Mouse (Mus musculus): ENCODE measurements around the gene Lrsam1. TPM values are rescaled to one million over a fixed set of nuclear protein-coding genes. Genes with fewer than 3 reads are reported as not detected.

Gene Lrsam1
- polyA plus RNA-seq, 1 experiment from 2014 or later, result 6.6 TPM

DNA sequence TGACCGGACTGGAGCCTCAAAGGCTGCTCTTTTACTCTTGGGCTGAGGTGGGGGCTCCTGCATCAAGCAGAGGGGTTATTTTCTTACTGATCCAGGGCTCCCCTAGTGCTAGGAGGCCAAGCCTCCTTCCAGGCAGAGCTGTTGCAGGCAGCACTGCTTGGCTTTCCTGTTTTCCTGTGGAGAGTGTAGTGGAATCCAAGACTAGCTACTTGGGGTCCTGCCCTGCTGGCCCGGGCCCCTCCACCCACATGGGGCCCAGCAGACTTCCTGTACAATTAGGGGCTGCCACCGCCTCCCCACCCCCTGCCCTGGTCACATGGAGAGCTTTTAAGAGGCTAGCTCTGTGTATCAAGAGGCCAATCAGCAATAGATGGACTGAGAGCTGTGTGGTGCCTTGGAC, 72.9 kb downstream of the Lrsam1 start:
- Histone ChIP-seq H3K9me3 (ENCODE audit: low read depth, low read length) (no peaks in the 10 kb centered on the region), H3K36me3 (ENCODE audit: insufficient read depth) (peaks cover 4% of the 10 kb centered on the region; the same call in 1 of the 2 replicates), H3K4me2 (peak overlapping the region; percentile 41; the same call in 1 of the 2 replicates), H3K4me1 (ENCODE audit: insufficient read depth) (peaks cover 32% of the 10 kb centered on the region), H3K9ac (peak overlapping the region; percentile 40; the same call in 1 of the 2 replicates), H3K27ac (ENCODE audit: low read depth) (peak overlapping the region; percentile 92), H3K4me3 (ENCODE audit: low read depth, low read length) (no peak overlapping the region), H3K27me3 (ENCODE audit: insufficient read depth, low read length) (no peaks in the 10 kb centered on the region)
- WGBS, result 18% methylated on average over 3 of the region's 3 CpGs
- TF ChIP-seq CTCF (IDR thresholded peaks at IDR 0.05; ENCODE audit: low read depth), result no peak
- 0 out of 2 replicates have a peak, but pooled peaks have one; percentile 9 for ATAC-seq (ENCODE audit: insufficient read depth)
- no peak for DNase-seq

DNA sequence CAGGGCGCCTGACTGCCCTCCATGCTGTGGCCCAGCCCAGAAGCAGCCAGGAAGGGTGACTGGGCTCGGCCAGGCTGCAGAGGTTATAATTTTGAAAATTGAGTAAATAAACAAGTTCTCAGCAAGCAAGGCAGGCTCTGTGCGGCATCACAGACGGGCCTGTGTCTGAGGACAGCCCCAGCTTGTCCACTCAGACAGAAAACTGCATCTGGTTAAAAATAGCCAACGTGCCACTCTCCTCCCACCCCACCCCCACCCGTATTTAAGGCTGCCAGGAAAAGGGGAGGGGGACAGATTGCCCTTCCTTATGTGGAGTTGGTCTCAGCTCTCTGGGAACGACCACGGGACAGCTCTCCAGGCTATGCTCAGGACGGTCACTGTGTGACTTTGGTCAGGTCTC, 73.4 kb downstream of the Lrsam1 start:
- ATAC-seq (ENCODE audit: insufficient read depth), result peak; percentile 45; the same call in 1 of the 2 replicates
- peak overlapping the region; percentile 41 for H3K4me2 ChIP-seq
- H3K9me3 ChIP-seq (ENCODE audit: low read depth, low read length), result no peaks in the 10 kb centered on the region
- 6% methylated on average over 9 of the region's 9 CpGs for WGBS
- H3K27ac ChIP-seq (ENCODE audit: low read depth), result peak overlapping the region; percentile 92
- no peaks in the 10 kb centered on the region for H3K27me3 ChIP-seq (ENCODE audit: insufficient read depth, low read length)
- no peak overlapping the region for H3K4me3 ChIP-seq (ENCODE audit: low read depth, low read length)
- H3K9ac ChIP-seq, result peak overlapping the region; percentile 40
- no peak for TF ChIP-seq CTCF (IDR thresholded peaks at IDR 0.05; ENCODE audit: low read depth)
- H3K36me3 ChIP-seq (ENCODE audit: insufficient read depth), result no peaks in the 10 kb centered on the region
- peak; percentile 62 for DNase-seq
- peaks cover 32% of the 10 kb centered on the region for H3K4me1 ChIP-seq (ENCODE audit: insufficient read depth)

DNA sequence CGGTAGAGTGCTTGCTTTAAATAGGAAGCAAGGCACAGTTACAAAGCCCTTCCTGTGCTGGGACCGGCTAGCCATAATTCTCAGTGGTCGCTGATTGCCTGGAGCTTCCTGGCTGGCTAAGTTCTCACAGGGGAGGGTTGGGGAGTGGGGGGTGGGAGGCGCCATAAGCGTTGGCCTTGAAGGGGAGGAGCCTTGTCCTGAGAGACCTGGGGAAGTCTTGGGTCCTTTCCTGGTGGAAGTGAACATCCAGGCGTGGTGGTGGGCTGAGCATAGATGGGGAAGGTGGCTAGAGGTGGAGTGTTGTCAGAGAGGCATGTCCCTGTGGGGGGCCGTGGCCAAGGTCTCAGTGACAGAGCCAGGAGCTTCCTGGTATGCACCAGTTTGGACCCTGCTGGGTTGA, 76.7 kb downstream of the Lrsam1 start:
- ATAC-seq (ENCODE audit: insufficient read depth) (no peak), DNase-seq (peak; percentile 58)
- Histone ChIP-seq H3K4me3 (ENCODE audit: low read depth, low read length) (no peak overlapping the region), H3K4me2 (peak overlapping the region; percentile 7; the same call in 1 of the 2 replicates), H3K36me3 (ENCODE audit: insufficient read depth) (0 out of 2 replicates have a peak, but pooled peaks cover 5% of the 10 kb centered on the region), H3K27ac (ENCODE audit: low read depth) (peak overlapping the region; percentile 42; the same call in 1 of the 2 replicates), H3K27me3 (ENCODE audit: insufficient read depth, low read length) (no peaks in the 10 kb centered on the region), H3K4me1 (ENCODE audit: insufficient read depth) (peaks cover 58% of the 10 kb centered on the region), H3K9me3 (ENCODE audit: low read depth, low read length) (no peaks in the 10 kb centered on the region), H3K9ac (0 out of 2 replicates have a peak overlapping the region, but pooled peaks have one; percentile 7)
- WGBS, result 18% methylated on average over 7 of the region's 7 CpGs
- no peak for TF ChIP-seq CTCF (IDR thresholded peaks at IDR 0.05; ENCODE audit: low read depth)

DNA sequence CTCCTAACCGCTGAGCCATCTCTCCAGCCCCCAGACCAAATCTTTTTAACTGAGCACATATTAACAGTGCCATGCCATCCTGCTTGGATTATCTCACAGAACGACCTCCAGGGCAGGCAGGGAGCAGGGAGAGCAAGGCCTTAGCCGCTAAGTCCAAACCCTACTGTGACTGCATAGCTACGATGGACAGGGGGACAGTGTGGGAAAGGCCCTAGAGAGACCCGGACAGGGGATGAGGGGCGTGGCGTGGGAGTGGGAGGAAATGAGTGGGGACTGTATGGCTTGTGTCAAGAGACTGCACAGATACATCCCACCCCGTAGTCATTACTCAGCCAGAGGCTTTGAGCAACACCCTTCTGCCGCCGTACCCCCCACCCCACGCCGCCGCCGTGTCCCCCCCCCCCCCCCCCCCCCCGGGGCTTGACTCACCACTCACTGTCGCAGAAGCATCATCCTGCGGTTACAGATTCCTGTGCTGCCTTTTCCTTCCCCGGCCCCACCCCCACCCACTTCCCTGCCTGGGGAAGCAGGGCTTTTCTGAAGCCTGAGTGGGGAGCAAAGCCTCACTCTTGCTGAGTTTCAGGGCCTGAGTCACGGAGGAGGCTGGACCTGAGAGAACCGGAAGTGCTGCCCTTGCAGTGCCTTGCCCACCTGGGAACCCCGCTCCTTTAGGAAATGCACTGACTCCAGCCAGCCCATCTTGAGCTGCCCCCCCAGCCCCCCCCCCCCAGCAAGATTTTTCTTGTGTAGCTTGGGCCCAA, 79.0 kb downstream of the Lrsam1 start:
- peak overlapping the region; percentile 23; the same call in 1 of the 2 replicates for H3K9ac ChIP-seq
- DNase-seq, result peak; percentile 70

DNA sequence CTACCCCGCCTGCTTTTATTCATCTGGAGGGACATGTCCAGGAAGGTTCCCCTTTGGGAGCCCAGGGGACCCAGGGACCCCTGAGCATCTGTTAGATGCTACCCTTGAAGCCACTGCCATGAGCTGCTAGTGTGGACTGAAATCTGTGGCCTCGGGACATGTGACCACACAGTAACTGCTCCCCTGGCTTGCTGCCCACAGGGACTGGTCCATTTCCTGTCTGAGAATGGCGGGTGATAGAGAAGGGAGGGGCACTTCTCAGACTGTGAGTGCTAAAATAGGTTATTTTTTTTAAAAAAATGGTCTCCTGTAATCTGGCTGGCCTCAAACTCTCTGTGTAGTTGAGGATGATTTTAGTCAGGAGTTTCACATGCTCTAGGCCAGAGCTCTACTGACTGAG, 79.7 kb downstream of the Lrsam1 start:
- Histone ChIP-seq H3K9ac (0 out of 2 replicates have a peak overlapping the region, but pooled peaks have one; percentile 26), H3K27me3 (ENCODE audit: insufficient read depth, low read length) (no peaks in the 10 kb centered on the region), H3K27ac (ENCODE audit: low read depth) (peak overlapping the region; percentile 94), H3K4me3 (ENCODE audit: low read depth, low read length) (peak overlapping the region; percentile 16), H3K36me3 (ENCODE audit: insufficient read depth) (0 out of 2 replicates have a peak, but pooled peaks cover 5% of the 10 kb centered on the region), H3K4me2 (peak overlapping the region; percentile 87), H3K9me3 (ENCODE audit: low read depth, low read length) (no peaks in the 10 kb centered on the region), H3K4me1 (ENCODE audit: insufficient read depth) (peaks cover 52% of the 10 kb centered on the region)
- no peak for TF ChIP-seq CTCF (IDR thresholded peaks at IDR 0.05; ENCODE audit: low read depth)
- ATAC-seq (ENCODE audit: insufficient read depth) (peak; percentile 59), DNase-seq (peak; percentile 97)
- 16% methylated on average over 3 of the region's 3 CpGs for WGBS

More for the DNA sequence above, 79.0 kb downstream of the Lrsam1 start:
- no peaks in the 10 kb centered on the region for H3K9me3 ChIP-seq (ENCODE audit: low read depth, low read length)
- ATAC-seq (ENCODE audit: insufficient read depth), result peak; percentile 42
- H3K4me2 ChIP-seq, result peak overlapping the region; percentile 87
- H3K36me3 ChIP-seq (ENCODE audit: insufficient read depth), result 0 out of 2 replicates have a peak, but pooled peaks cover 5% of the 10 kb centered on the region
- H3K27ac ChIP-seq (ENCODE audit: low read depth), result peak overlapping the region; percentile 94
- peaks cover 51% of the 10 kb centered on the region for H3K4me1 ChIP-seq (ENCODE audit: insufficient read depth)
- no peaks in the 10 kb centered on the region for H3K27me3 ChIP-seq (ENCODE audit: insufficient read depth, low read length)
- H3K4me3 ChIP-seq (ENCODE audit: low read depth, low read length), result peak overlapping the region; percentile 16; the same call in 1 of the 2 replicates
- no peak; the same call in 1 of the 2 replicates for TF ChIP-seq CTCF (IDR thresholded peaks at IDR 0.05; ENCODE audit: low read depth)
- WGBS, result 16% methylated on average over 14 of the region's 21 CpGs

DNA sequence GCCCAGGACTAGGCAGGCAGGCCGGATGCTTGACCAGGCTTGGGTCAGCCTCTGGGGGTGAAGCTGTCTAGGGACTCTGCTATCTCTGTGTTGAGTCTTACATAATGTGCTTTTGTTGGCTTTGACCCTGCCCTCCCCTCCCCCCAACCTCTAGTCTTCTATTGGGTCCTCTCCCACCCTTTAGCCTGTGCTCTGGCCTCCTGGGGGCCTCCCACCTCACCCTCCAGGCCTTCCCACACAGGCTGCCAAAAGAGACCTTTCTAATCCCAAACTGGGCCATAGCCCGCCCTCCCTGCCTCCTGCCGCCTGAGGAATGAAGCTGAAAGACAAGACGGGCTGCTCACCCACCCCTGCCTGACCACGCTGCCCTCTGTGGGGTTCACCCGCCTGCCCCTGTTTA, 80.4 kb downstream of the Lrsam1 start:
- no peak for TF ChIP-seq CTCF (IDR thresholded peaks at IDR 0.05; ENCODE audit: low read depth)
- whole genome bisulfite sequencing, result 29% methylated on average over 6 of the region's 6 CpGs
- Histone ChIP-seq H3K36me3 (ENCODE audit: insufficient read depth) (0 out of 2 replicates have a peak, but pooled peaks cover 5% of the 10 kb centered on the region), H3K9me3 (ENCODE audit: low read depth, low read length) (no peaks in the 10 kb centered on the region), H3K4me2 (peak overlapping the region; percentile 87), H3K9ac (0 out of 2 replicates have a peak overlapping the region, but pooled peaks have one; percentile 23), H3K4me1 (ENCODE audit: insufficient read depth) (peaks cover 52% of the 10 kb centered on the region), H3K27ac (ENCODE audit: low read depth) (peak overlapping the region; percentile 94), H3K27me3 (ENCODE audit: insufficient read depth, low read length) (no peaks in the 10 kb centered on the region), H3K4me3 (ENCODE audit: low read depth, low read length) (peak overlapping the region; percentile 16)
- DNase-seq (no peak), ATAC-seq (ENCODE audit: insufficient read depth) (no peak)

DNA sequence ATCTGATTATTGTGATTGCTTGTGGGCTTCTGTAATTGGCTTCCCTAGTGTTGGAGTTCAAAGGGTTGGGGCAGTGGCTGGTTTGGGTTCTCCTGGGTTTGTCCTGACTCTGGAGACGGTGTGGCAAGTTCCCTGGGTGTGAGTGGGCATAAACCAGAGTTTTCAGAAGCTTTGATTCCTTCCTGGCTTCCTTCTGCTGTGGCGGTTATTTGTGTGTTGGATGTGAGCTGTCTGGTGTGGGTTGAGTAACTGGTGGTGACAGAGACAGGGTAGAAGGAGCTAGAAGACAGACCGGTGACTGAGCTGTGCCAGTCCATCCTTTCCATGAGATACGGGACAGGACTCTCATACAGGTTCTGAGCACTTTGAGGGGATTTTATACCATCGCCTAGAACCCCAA, 81.8 kb downstream of the Lrsam1 start:
- Histone ChIP-seq H3K4me1 (ENCODE audit: insufficient read depth) (peaks cover 52% of the 10 kb centered on the region), H3K36me3 (ENCODE audit: insufficient read depth) (0 out of 2 replicates have a peak, but pooled peaks cover 5% of the 10 kb centered on the region), H3K4me2 (peak overlapping the region; percentile 87), H3K9ac (peak overlapping the region; percentile 83), H3K9me3 (ENCODE audit: low read depth, low read length) (no peaks in the 10 kb centered on the region), H3K27ac (ENCODE audit: low read depth) (peak overlapping the region; percentile 94; the same call in 1 of the 2 replicates), H3K4me3 (ENCODE audit: low read depth, low read length) (no peak overlapping the region), H3K27me3 (ENCODE audit: insufficient read depth, low read length) (no peaks in the 10 kb centered on the region)
- WGBS, result 61% methylated on average over 5 of the region's 5 CpGs
- DNase-seq, result no peak
- no peak for TF ChIP-seq CTCF (IDR thresholded peaks at IDR 0.05; ENCODE audit: low read depth)
- no peak for ATAC-seq (ENCODE audit: insufficient read depth)
